Mouse (Mus musculus): ENCODE data around the gene Psma7.

The Psma7 gene

DNA sequence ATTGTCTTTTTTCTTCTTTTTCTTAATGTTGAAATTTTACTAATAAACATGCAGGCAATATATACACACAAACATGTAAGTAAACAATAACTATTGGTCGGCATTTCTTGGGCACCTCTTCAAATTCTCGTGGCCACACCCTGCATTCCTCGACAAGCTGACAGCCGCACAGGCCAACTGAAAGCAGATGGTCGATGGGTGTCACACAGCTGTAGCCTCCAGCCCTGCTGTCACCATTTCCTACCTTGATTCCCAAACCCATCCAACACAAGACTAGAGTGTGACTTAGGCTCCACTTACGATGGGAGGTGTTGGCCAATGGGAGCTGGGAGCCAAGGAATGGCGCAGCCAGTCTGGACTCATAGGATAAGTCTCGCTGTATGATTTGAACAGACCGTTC lies 40.6 kb downstream of the Psma7 start:
- no peak for DNase-seq (ENCODE audit: low spot score)

DNA sequence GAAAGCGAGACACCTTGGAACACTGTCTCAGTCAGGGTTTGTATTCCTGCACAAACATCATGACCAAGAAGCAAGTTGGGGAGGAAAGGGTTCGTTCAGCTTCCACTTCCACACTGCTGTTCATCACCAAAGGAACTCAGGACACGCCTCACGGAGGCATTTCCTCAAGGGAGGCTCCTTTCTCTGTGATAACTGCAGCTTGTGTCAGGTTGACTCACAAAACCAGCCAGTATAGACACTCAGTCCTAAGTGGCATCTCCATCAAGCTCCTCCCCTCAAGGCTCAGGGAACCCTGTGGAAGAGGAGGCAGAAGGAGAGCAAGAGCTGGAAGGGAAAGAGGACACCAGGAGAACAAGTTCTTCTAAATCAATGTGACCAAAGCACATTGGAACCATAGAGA lies 43.8 kb downstream of the Psma7 start:
- DNase-seq (ENCODE audit: low spot score) = no peak

DNA sequence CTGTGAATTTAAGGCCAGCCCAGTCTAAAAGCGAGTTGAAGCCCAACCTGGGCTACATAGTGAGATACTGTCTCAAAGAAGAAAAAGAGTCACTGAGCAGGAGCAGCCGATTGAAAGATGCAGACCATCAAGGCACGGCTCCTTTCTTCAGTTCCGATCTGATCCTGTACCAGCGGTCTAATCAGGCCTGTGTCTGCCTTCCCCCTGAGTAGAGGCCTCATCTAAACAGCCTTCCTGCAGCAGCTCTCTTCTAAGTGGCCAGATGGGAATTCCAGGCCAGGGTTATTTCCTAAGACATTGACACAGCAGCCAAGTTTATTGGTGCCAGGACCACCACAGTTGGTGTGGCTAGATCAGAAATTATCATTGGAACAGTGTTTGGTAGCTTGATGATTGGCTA lies 49.2 kb downstream of the Psma7 start:
- no peak for DNase-seq (ENCODE audit: low spot score)

DNA sequence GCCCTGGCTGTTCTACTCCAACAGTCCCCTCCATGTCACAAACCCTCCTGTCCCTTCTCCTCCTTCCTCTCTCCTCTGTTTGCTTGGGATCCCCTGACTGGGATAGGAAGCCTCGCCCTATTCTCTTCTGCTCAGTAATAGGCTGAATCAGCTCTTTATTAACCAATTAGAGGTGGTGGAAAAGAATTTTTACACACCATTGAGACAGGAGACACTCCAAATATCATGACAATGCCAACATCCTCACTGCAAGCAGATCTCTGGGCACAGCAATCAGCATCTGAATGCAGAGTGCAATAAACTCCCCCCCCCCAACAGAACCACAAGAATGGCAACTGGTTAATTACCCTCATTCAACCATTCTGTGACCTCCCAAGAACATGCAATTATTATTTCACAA lies 53.1 kb downstream of the Psma7 start:
- DNase-seq (ENCODE audit: low spot score) = no peak

DNA sequence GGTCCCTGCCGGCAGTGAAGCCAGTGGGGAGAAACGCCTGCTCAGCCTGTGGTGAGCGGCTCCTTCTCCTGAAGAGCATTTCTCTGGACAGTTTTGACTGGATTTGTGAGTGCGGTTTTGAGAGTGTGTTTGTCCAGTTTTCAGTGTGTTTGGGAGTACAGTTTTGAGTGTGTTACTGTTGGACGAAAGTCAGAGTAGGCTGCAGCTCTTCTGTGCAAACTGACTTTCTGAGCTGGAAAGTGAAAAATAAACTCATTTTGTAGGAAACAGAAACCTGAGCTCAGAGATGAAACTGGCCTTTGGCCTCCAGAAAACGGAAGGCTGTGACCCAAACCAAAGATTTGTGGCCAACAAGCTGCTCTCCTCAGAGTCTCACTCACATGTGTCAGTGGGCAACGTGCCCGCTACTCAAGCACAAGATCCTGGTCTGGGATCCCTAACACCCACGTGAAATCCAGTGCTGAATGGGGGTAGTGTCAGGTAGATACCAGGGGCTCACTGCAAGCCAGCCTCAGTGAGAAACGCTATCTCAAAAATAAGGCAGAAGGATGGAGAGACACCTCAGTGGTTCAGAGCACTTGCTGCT lies 55.7 kb downstream of the Psma7 start:
- DNase-seq (ENCODE audit: low spot score) = no peak

All from T-cell, adult 2 months (primary cell).